In the genomic region with DNA sequence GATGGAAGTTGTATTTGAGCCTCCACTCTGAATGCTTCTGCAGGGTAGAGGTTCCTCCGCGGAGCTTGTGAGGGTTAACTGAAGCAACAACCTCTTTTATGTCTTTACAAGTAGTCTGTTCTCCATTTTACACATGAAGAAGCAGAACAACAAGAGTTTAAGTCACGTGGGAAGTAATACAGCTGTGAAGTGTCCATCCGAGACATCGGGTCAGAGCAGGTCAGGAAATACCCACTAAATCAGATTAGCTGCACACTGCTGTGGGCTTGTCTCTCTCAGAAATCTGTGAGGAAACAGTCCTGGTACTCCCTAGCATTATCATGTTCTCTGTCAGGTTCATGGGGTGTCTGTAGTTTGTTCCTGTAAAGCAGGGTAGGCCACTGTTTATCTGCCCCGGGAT, we compare ENCODE assay signal across 15 mouse cellular contexts.
DNase-seq lines count a peak whose midpoint lies in the region; ATAC-seq and TF ChIP-seq lines count a peak whose summit lies in the region.
"Had no signal": no experiment of that assay in that cellular context is flagged by ENCODE, and none has a peak within 500 bp of the region (broad histone marks: within the 10 kb centered on the region; RNA-seq: fewer than 3 reads in every experiment).

No protein-coding gene starts in this region.

- H3K9ac ChIP-seq in heart, adult 2 months (ENCODE audit: low read depth, low read length), result no peak overlapping the region
- H3K9ac ChIP-seq in kidney, embryonic 14.5 days (ENCODE audit: low read depth, low read length), result no peak overlapping the region
- H3K9ac ChIP-seq in forebrain, postnatal 0 days, result no peak overlapping the region
- H3K9ac ChIP-seq: limb, embryonic 13.5 days had no signal

- TF ChIP-seq POLR2A in heart, adult 2 months (IDR thresholded peaks at IDR 0.05; ENCODE audit: insufficient read depth, low read depth, low read length), result no peak

- intact Hi-C loops in heart, adult 2 months (cut with DNase I), result loop anchor here (5.0 kb wide), 1 partner anchor 113 kb away; no protein-coding TSS in a partner anchor

- no peak for TF ChIP-seq CTCF in heart, adult 2 months (IDR thresholded peaks at IDR 0.05)
- TF ChIP-seq CTCF in forebrain, postnatal 0 days (IDR thresholded peaks at IDR 0.05; ENCODE audit: low read depth), result no peak

- peak overlapping the region; percentile 13; the same call in 1 of the 2 replicates for H3K4me2 ChIP-seq in kidney, embryonic 14.5 days (replicated peaks; ENCODE audit: low read depth, low read length)
- no peak overlapping the region for H3K4me2 ChIP-seq in forebrain, postnatal 0 days (ENCODE audit: low read depth)
- H3K4me2 ChIP-seq: limb, embryonic 13.5 days had no signal

- H3K4me1 ChIP-seq in heart, adult 2 months (ENCODE audit: control insufficient read depth, insufficient read depth, low read length), result peaks cover 2% of the 10 kb centered on the region; the same call in 1 of the 2 replicates
- peaks cover 26% of the 10 kb centered on the region; the same call in 1 of the 2 replicates for H3K4me1 ChIP-seq in kidney, embryonic 14.5 days (ENCODE audit: control insufficient read depth, insufficient read depth, low read length)
- no peaks in the 10 kb centered on the region for H3K4me1 ChIP-seq in forebrain, postnatal 0 days (ENCODE audit: insufficient read depth)

- ATAC-seq in common myeloid progenitor, adult 5-6 weeks (replicated peaks; ENCODE audit: low read depth, poor library complexity, severe bottlenecking), result 0 out of 2 replicates have a peak, but pooled peaks have one; percentile 11
- peak; percentile 94 for ATAC-seq in kidney, embryonic 14.5 days (ENCODE audit: low FRiP score, low TSS enrichment)
- peak; percentile 83 for ATAC-seq in neutrophil, adult 5-6 weeks (ENCODE audit: extremely low read depth, insufficient number of reproducible peaks, low FRiP score, poor library complexity, severe bottlenecking)
- no peak for ATAC-seq in forebrain, postnatal 0 days
- ATAC-seq: hindbrain, postnatal 0 days had no signal

- no peak overlapping the region for H3K4me3 ChIP-seq in heart, adult 2 months
- H3K4me3 ChIP-seq in kidney, embryonic 14.5 days (ENCODE audit: low read length), result no peak overlapping the region
- no peak overlapping the region for H3K4me3 ChIP-seq in forebrain, postnatal 0 days (ENCODE audit: low read depth, low read length)
- H3K4me3 ChIP-seq: embryonic facial prominence, embryonic 10.5 days; gastrocnemius, adult 2 months; limb, embryonic 13.5 days had no signal

- peak; percentile 87 for DNase-seq in heart, adult 11 months
- no peak for DNase-seq in heart, adult 2 months
- DNase-seq in layer of hippocampus, adult 9-10 months (ENCODE audit: low spot score), result no peak
- DNase-seq in heart, adult 8-10 months (ENCODE audit: low spot score), result no peak
- no peak for DNase-seq in forebrain, postnatal 0 days
- DNase-seq: gastrocnemius, adult 2 months; lung, postnatal 10 days; midbrain, embryonic 14.5 days; right cerebral cortex, postnatal 25 days had no signal

- no peak overlapping the region for H3K27ac ChIP-seq in heart, adult 2 months
- no peak overlapping the region; the same call in 1 of the 2 replicates for H3K27ac ChIP-seq in kidney, embryonic 14.5 days (ENCODE audit: low read depth, low read length)
- no peak overlapping the region for H3K27ac ChIP-seq in forebrain, postnatal 0 days (ENCODE audit: low read depth, low read length)
- H3K27ac ChIP-seq: embryonic facial prominence, embryonic 10.5 days; gastrocnemius, adult 2 months; hindbrain, postnatal 0 days; limb, embryonic 13.5 days had no signal

- no peaks in the 10 kb centered on the region for H3K79me2 ChIP-seq in heart, adult 2 months (replicated peaks; ENCODE audit: control insufficient read depth, insufficient read depth, low read length)

- no peaks in the 10 kb centered on the region for H3K9me3 ChIP-seq in kidney, embryonic 14.5 days (ENCODE audit: control insufficient read depth, low read length)
- no peaks in the 10 kb centered on the region for H3K9me3 ChIP-seq in forebrain, postnatal 0 days (ENCODE audit: low read length)
- H3K9me3 ChIP-seq: embryonic facial prominence, embryonic 10.5 days; limb, embryonic 13.5 days had no signal

- WGBS in heart, adult 2 months, result 75% methylated on average over 6 of the region's 6 CpGs
- 6% methylated on average over 6 of the region's 6 CpGs for WGBS in kidney, embryonic 14.5 days
- 70% methylated on average over 6 of the region's 6 CpGs for WGBS in forebrain, postnatal 0 days

- TF ChIP-seq EP300 in heart, adult 2 months (IDR thresholded peaks at IDR 0.05; ENCODE audit: insufficient read depth, low read depth, low read length), result no peak

- no peaks in the 10 kb centered on the region for H3K27me3 ChIP-seq in heart, adult 2 months (ENCODE audit: control insufficient read depth, insufficient read depth, low read length)
- no peaks in the 10 kb centered on the region for H3K27me3 ChIP-seq in kidney, embryonic 14.5 days (ENCODE audit: control insufficient read depth, insufficient read depth, low read length)
- H3K27me3 ChIP-seq in forebrain, postnatal 0 days (ENCODE audit: insufficient read depth, low read length), result no peaks in the 10 kb centered on the region

- H3K36me3 ChIP-seq in heart, adult 2 months (ENCODE audit: control insufficient read depth, insufficient read depth, low read length), result no peaks in the 10 kb centered on the region
- no peaks in the 10 kb centered on the region for H3K36me3 ChIP-seq in kidney, embryonic 14.5 days (ENCODE audit: control insufficient read depth, insufficient read depth, low read length)
- H3K36me3 ChIP-seq in forebrain, postnatal 0 days (ENCODE audit: insufficient read depth), result no peaks in the 10 kb centered on the region
- H3K36me3 ChIP-seq: embryonic facial prominence, embryonic 10.5 days; limb, embryonic 13.5 days had no signal
